Mouse (Mus musculus): Measurements from ENCODE around the gene Pm20d1.

GRCm38 (mm10) chr1:131838542-131838941, 41.4 kb downstream of the Pm20d1 start:
- TF ChIP-seq CTCF (IDR thresholded peaks at IDR 0.05; ENCODE audit: low read depth) (no peak), EP300 (IDR thresholded peaks at IDR 0.05; ENCODE audit: low read depth) (no peak)

All from liver, postnatal 0 days (tissue).